Mouse (Mus musculus): Measurements from ENCODE around the gene Lce1j. TPM values are rescaled to one million over a fixed set of nuclear protein-coding genes. Genes with fewer than 3 reads are reported as not detected.
"Not testable (repeated sequence)": the region's sequence is repeated elsewhere in the genome, so short reads cannot be mapped to it uniquely, and the experiment has no call there.

Lce1j gene
- total RNA-seq (2015; ENCODE audit: low replicate concordance), result not detected in 2 replicates
- not detected in 2 replicates for total RNA-seq (2017; ENCODE audit: low replicate concordance)

- no peak for ATAC-seq (replicated peaks; ENCODE audit: low FRiP score, poor library complexity, severe bottlenecking)
These were observed at the start of gene Lce1j for GRCm38 (mm10) chr3:92790414-92790813. Gene Lce1j (minus strand): TSS chr3:92790514.

GRCm38 (mm10) chr3:92827108-92827507 is 36.8 kb upstream of the Lce1j start, which contains the start of gene Kprp:
Gene Kprp (minus strand): TSS chr3:92827247.
- ATAC-seq (replicated peaks; ENCODE audit: low FRiP score, poor library complexity, severe bottlenecking), result no peak

GRCm38 (mm10) chr3:92825808-92826207 is 35.5 kb upstream of the Lce1j start:
- no peak for ATAC-seq (replicated peaks; ENCODE audit: low FRiP score, poor library complexity, severe bottlenecking)

GRCm38 (mm10) chr3:92816036-92816435 is 25.7 kb upstream of the Lce1j start:
- not testable (repeated sequence) for ATAC-seq (replicated peaks; ENCODE audit: low FRiP score, poor library complexity, severe bottlenecking)

GRCm38 (mm10) chr3:92815581-92815980 is 25.3 kb upstream of the Lce1j start:
- no peak for ATAC-seq (replicated peaks; ENCODE audit: low FRiP score, poor library complexity, severe bottlenecking)

GRCm38 (mm10) chr3:92807791-92808190 is 17.5 kb upstream of the Lce1j start, which contains the start of gene Lce1k:
Gene Lce1k (minus strand): TSS chr3:92807891.
- ATAC-seq (replicated peaks; ENCODE audit: low FRiP score, poor library complexity, severe bottlenecking), result no peak

- no peak for ATAC-seq (replicated peaks; ENCODE audit: low FRiP score, poor library complexity, severe bottlenecking)
These were observed 11.5 kb downstream of the Lce1j start, which contains the start of gene Lce1i for GRCm38 (mm10) chr3:92778799-92779198. Gene Lce1i (minus strand): TSS chr3:92778899.

- no peak for ATAC-seq (replicated peaks; ENCODE audit: low FRiP score, poor library complexity, severe bottlenecking)
These were observed 18.7 kb downstream of the Lce1j start for GRCm38 (mm10) chr3:92771573-92771972.

- no peak for ATAC-seq (replicated peaks; ENCODE audit: low FRiP score, poor library complexity, severe bottlenecking)
These were observed 25.3 kb downstream of the Lce1j start, which contains the start of gene Lce1h for GRCm38 (mm10) chr3:92764965-92765364. Gene Lce1h (minus strand): TSS chr3:92765065.

- ATAC-seq (replicated peaks; ENCODE audit: low FRiP score, poor library complexity, severe bottlenecking), result no peak
These were observed 37.1 kb downstream of the Lce1j start for GRCm38 (mm10) chr3:92753197-92753596.

- no peak for ATAC-seq (replicated peaks; ENCODE audit: low FRiP score, poor library complexity, severe bottlenecking)
These were observed 38.1 kb downstream of the Lce1j start, which contains the start of gene Lce1g for GRCm38 (mm10) chr3:92752238-92752637. Gene Lce1g (minus strand): TSS chr3:92752338.

GRCm38 (mm10) chr3:92738996-92739395 is 51.3 kb downstream of the Lce1j start, which contains the start of gene Gm38119:
Gene Gm38119 (minus strand): TSS chr3:92739096.
- no peak for ATAC-seq (replicated peaks; ENCODE audit: low FRiP score, poor library complexity, severe bottlenecking)

Other genes starting within 250 kb of the Lce1j start
- 1.0 TPM in 1 of 2 replicates, not detected in the other for gene Ivl, start 216.8 kb downstream of the Lce1j start, total RNA-seq (2015; ENCODE audit: low replicate concordance)
- 0.56 TPM in 1 of 2 replicates, not detected in the other for gene Ivl, start 216.8 kb downstream of the Lce1j start, total RNA-seq (2017; ENCODE audit: low replicate concordance)
- not detected in 2 replicates for gene Smcp, start 201.5 kb downstream of the Lce1j start, total RNA-seq (2015; ENCODE audit: low replicate concordance)
- not detected in 2 replicates for gene Smcp, start 201.5 kb downstream of the Lce1j start, total RNA-seq (2017; ENCODE audit: low replicate concordance)
- gene 2210017I01Rik, start 183.0 kb downstream of the Lce1j start, total RNA-seq (2015; ENCODE audit: low replicate concordance), result not detected in 2 replicates
- not detected in 2 replicates for gene 2210017I01Rik, start 183.0 kb downstream of the Lce1j start, total RNA-seq (2017; ENCODE audit: low replicate concordance)
- not detected in 2 replicates for gene Lce6a, start 168.9 kb downstream of the Lce1j start, total RNA-seq (2015; ENCODE audit: low replicate concordance)
- gene Lce6a, start 168.9 kb downstream of the Lce1j start, total RNA-seq (2017; ENCODE audit: low replicate concordance), result not detected in 2 replicates
- gene Lce1a1, start 142.2 kb downstream of the Lce1j start, total RNA-seq (2015; ENCODE audit: low replicate concordance), result not detected in 2 replicates
- gene Lce1a1, start 142.2 kb downstream of the Lce1j start, total RNA-seq (2017; ENCODE audit: low replicate concordance), result not detected in 2 replicates
- gene Lce1b, start 133.6 kb downstream of the Lce1j start, total RNA-seq (2015; ENCODE audit: low replicate concordance), result not detected in 2 replicates
- not detected in 2 replicates for gene Lce1b, start 133.6 kb downstream of the Lce1j start, total RNA-seq (2017; ENCODE audit: low replicate concordance)
- not detected in 2 replicates for gene Lce1a2, start 120.2 kb downstream of the Lce1j start, total RNA-seq (2015; ENCODE audit: low replicate concordance)
- not detected in 2 replicates for gene Lce1a2, start 120.2 kb downstream of the Lce1j start, total RNA-seq (2017; ENCODE audit: low replicate concordance)
- gene Lce1c, start 111.3 kb downstream of the Lce1j start, total RNA-seq (2015; ENCODE audit: low replicate concordance), result not detected in 2 replicates
- gene Lce1c, start 111.3 kb downstream of the Lce1j start, total RNA-seq (2017; ENCODE audit: low replicate concordance), result not detected in 2 replicates
- not detected in 2 replicates for gene Lce1d, start 103.3 kb downstream of the Lce1j start, total RNA-seq (2015; ENCODE audit: low replicate concordance)
- gene Lce1d, start 103.3 kb downstream of the Lce1j start, total RNA-seq (2017; ENCODE audit: low replicate concordance), result not detected in 2 replicates
- gene Lce1e, start 81.4 kb downstream of the Lce1j start, total RNA-seq (2015; ENCODE audit: low replicate concordance), result not detected in 2 replicates
- not detected in 2 replicates for gene Lce1e, start 81.4 kb downstream of the Lce1j start, total RNA-seq (2017; ENCODE audit: low replicate concordance)
- gene Lce1f, start 70.2 kb downstream of the Lce1j start, total RNA-seq (2015; ENCODE audit: low replicate concordance), result not detected in 2 replicates
- not detected in 2 replicates for gene Lce1f, start 70.2 kb downstream of the Lce1j start, total RNA-seq (2017; ENCODE audit: low replicate concordance)
- gene Gm38119, start 51.4 kb downstream of the Lce1j start, total RNA-seq (2015; ENCODE audit: low replicate concordance), result not detected in 2 replicates
- gene Gm38119, start 51.4 kb downstream of the Lce1j start, total RNA-seq (2017; ENCODE audit: low replicate concordance), result not detected in 2 replicates
- gene Lce1g, start 38.2 kb downstream of the Lce1j start, total RNA-seq (2015; ENCODE audit: low replicate concordance), result not detected in 2 replicates
- not detected in 2 replicates for gene Lce1g, start 38.2 kb downstream of the Lce1j start, total RNA-seq (2017; ENCODE audit: low replicate concordance)
- gene Lce1h, start 25.4 kb downstream of the Lce1j start, total RNA-seq (2015; ENCODE audit: low replicate concordance), result not detected in 2 replicates
- not detected in 2 replicates for gene Lce1h, start 25.4 kb downstream of the Lce1j start, total RNA-seq (2017; ENCODE audit: low replicate concordance)
- not detected in 2 replicates for gene Lce1i, start 11.6 kb downstream of the Lce1j start, total RNA-seq (2015; ENCODE audit: low replicate concordance)
- not detected in 2 replicates for gene Lce1i, start 11.6 kb downstream of the Lce1j start, total RNA-seq (2017; ENCODE audit: low replicate concordance)
- not detected in 2 replicates for gene Lce1k, start 17.4 kb upstream of the Lce1j start, total RNA-seq (2015; ENCODE audit: low replicate concordance)
- gene Lce1k, start 17.4 kb upstream of the Lce1j start, total RNA-seq (2017; ENCODE audit: low replicate concordance), result not detected in 2 replicates
- gene Kprp, start 36.7 kb upstream of the Lce1j start, total RNA-seq (2015; ENCODE audit: low replicate concordance), result not detected in 2 replicates
- not detected in 2 replicates for gene Kprp, start 36.7 kb upstream of the Lce1j start, total RNA-seq (2017; ENCODE audit: low replicate concordance)
- not detected in 2 replicates for gene Lce1l, start 60.8 kb upstream of the Lce1j start, total RNA-seq (2015; ENCODE audit: low replicate concordance)
- gene Lce1l, start 60.8 kb upstream of the Lce1j start, total RNA-seq (2017; ENCODE audit: low replicate concordance), result not detected in 2 replicates
- not detected in 2 replicates for gene 2310050C09Rik, start 79.7 kb upstream of the Lce1j start, total RNA-seq (2015; ENCODE audit: low replicate concordance)
- not detected in 2 replicates for gene 2310050C09Rik, start 79.7 kb upstream of the Lce1j start, total RNA-seq (2017; ENCODE audit: low replicate concordance)
- gene Lce3a, start 135.7 kb upstream of the Lce1j start, total RNA-seq (2015; ENCODE audit: low replicate concordance), result not detected in 2 replicates
- gene Lce3a, start 135.7 kb upstream of the Lce1j start, total RNA-seq (2017; ENCODE audit: low replicate concordance), result not detected in 2 replicates
- gene Lce3b, start 142.5 kb upstream of the Lce1j start, total RNA-seq (2015; ENCODE audit: low replicate concordance), result not detected in 2 replicates
- not detected in 2 replicates for gene Lce3b, start 142.5 kb upstream of the Lce1j start, total RNA-seq (2017; ENCODE audit: low replicate concordance)
- not detected in 2 replicates for gene Lce3c, start 154.0 kb upstream of the Lce1j start, total RNA-seq (2015; ENCODE audit: low replicate concordance)
- gene Lce3c, start 154.0 kb upstream of the Lce1j start, total RNA-seq (2017; ENCODE audit: low replicate concordance), result not detected in 2 replicates
- not detected in 2 replicates for gene Lce3d, start 166.9 kb upstream of the Lce1j start, total RNA-seq (2015; ENCODE audit: low replicate concordance)
- not detected in 2 replicates for gene Lce3d, start 166.9 kb upstream of the Lce1j start, total RNA-seq (2017; ENCODE audit: low replicate concordance)
- gene Lce3e, start 176.5 kb upstream of the Lce1j start, total RNA-seq (2015; ENCODE audit: low replicate concordance), result not detected in 2 replicates
- not detected in 2 replicates for gene Lce3e, start 176.5 kb upstream of the Lce1j start, total RNA-seq (2017; ENCODE audit: low replicate concordance)
- not detected in 2 replicates for gene Lce3f, start 201.7 kb upstream of the Lce1j start, total RNA-seq (2015; ENCODE audit: low replicate concordance)
- not detected in 2 replicates for gene Lce3f, start 201.7 kb upstream of the Lce1j start, total RNA-seq (2017; ENCODE audit: low replicate concordance)
- gene Crct1, start 225.2 kb upstream of the Lce1j start, total RNA-seq (2015; ENCODE audit: low replicate concordance), result not detected in 2 replicates
- not detected in 2 replicates for gene Crct1, start 225.2 kb upstream of the Lce1j start, total RNA-seq (2017; ENCODE audit: low replicate concordance)
- gene Lce1m, start 228.5 kb upstream of the Lce1j start, total RNA-seq (2015; ENCODE audit: low replicate concordance), result not detected in 2 replicates
- gene Lce1m, start 228.5 kb upstream of the Lce1j start, total RNA-seq (2017; ENCODE audit: low replicate concordance), result not detected in 2 replicates